Mouse (Mus musculus) ES-CJ7 (cell line): ENCODE measurements around the gene Tspoap1.
A peak's percentile ranks its signal among the peaks of the same experiment; 100 is the strongest.

Experiments used
- DNase-seq: peaks from one replicate; pipeline ENCODE4 v3.0.0; 2011; ENCODE audit warnings: low read depth, low spot score

The Tspoap1 gene

GRCm38 (mm10) chr11:87760301-87761081 is at the start of gene Tspoap1:
TSS of gene Tspoap1 (plus strand) at chr11:87760541.
- DNase-seq, result no peak

DNA sequence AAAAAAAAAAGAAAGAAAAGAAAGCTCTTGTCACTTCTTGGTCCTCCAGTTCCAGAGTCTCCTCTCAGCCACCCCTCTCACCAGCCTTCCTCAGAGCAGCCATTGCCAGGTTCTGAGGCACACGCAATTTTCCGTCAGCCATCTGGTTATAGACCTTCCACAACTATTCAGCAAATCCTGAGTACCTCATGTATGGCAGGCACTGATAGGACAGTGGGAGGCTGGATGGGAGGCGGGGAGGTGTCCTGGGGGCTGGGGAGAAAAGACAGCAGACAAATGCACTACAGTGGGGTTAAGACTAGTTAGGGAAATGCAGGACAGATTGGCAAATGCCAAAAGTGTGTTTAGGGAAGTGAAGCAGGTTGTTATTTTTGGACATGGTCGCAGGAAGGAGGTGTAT is 48.2 kb upstream of the Tspoap1 start:
- DNase-seq, result no peak

GRCm38 (mm10) chr11:87715999-87716398 is 44.3 kb upstream of the Tspoap1 start:
- DNase-seq, result peak; percentile 46

DNA sequence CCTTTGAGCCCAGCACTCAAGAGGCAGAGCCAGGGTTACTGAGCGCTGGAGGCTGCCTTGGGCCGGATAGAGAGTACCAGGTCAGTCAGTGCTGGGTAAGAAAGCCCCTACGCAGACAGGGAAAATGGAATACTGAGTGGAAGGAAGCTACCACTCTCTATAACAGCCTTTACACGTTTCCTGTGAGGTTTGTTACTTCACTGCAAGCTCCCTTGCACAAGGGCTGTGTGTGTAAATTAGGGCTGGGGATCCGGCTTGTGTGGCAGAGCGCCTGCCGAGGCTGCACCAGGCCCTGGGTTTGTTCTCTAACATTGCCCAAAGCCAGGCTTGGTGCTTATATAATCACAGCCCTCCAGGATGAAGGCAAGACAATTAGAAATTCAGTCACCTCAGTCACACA is 40.8 kb upstream of the Tspoap1 start:
- DNase-seq, result no peak

GRCm38 (mm10) chr11:87720324-87720723 is 40.0 kb upstream of the Tspoap1 start:
- DNase-seq, result peak; percentile 55

GRCm38 (mm10) chr11:87720839-87721238 is 39.5 kb upstream of the Tspoap1 start:
- no peak for DNase-seq

DNA sequence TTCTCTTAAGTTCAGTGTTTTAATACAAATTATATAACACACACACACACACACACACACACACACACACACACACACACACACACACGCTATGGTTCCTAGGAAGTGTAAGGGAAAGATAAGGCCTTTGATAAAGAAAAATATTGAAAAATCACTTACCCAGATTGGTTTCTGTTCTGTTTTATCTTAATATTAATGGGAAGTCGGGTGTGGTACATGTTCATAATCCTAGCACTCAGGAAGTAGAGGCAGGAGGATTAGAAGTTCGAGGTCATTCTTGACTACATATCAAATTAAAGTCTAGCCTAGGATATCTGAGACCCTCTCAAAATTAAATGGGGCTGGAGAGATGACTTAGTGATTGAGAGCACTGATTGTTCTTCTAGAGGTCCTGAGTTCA is 38.2 kb upstream of the Tspoap1 start:
- DNase-seq, result no peak

- DNase-seq, result no peak
These were observed 37.5 kb upstream of the Tspoap1 start for GRCm38 (mm10) chr11:87722891-87723290.

- no peak for DNase-seq
These were observed 34.8 kb upstream of the Tspoap1 start for GRCm38 (mm10) chr11:87725515-87725914.

GRCm38 (mm10) chr11:87725964-87726562 is 34.3 kb upstream of the Tspoap1 start:
- no peak for DNase-seq

GRCm38 (mm10) chr11:87727021-87727420 is 33.3 kb upstream of the Tspoap1 start:
- no peak for DNase-seq

- no peak for DNase-seq
These were observed 32.9 kb upstream of the Tspoap1 start for GRCm38 (mm10) chr11:87727471-87727870.

GRCm38 (mm10) chr11:87728850-87729592 is 31.3 kb upstream of the Tspoap1 start:
- DNase-seq, result no peak

- DNase-seq, result no peak
These were observed 30.7 kb upstream of the Tspoap1 start for GRCm38 (mm10) chr11:87729593-87730185.

- peak; percentile 56 for DNase-seq
These were observed 29.6 kb upstream of the Tspoap1 start for GRCm38 (mm10) chr11:87730652-87731310.

DNA sequence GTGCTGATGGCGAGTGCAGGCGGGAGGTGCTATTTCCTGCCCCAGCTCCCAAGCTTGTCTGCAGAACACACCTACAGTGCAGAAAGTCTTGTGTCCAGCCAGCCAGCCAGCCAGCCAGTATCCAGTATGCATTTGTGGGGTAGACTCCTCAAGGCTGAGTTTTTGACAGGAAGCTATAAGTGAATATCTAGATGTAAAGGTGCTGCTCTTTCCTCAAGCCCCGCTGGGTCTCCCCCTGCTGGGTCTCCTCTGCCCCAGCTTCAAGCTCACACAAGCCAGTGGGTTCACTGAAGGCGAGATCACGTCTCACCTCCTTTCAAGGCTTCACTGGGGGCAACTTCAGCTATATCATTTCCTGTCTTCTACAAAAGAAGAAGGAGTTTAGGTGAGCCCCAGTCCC is 26.0 kb upstream of the Tspoap1 start:
- DNase-seq, result no peak

GRCm38 (mm10) chr11:87735691-87736090 is 24.6 kb upstream of the Tspoap1 start:
- no peak for DNase-seq

DNA sequence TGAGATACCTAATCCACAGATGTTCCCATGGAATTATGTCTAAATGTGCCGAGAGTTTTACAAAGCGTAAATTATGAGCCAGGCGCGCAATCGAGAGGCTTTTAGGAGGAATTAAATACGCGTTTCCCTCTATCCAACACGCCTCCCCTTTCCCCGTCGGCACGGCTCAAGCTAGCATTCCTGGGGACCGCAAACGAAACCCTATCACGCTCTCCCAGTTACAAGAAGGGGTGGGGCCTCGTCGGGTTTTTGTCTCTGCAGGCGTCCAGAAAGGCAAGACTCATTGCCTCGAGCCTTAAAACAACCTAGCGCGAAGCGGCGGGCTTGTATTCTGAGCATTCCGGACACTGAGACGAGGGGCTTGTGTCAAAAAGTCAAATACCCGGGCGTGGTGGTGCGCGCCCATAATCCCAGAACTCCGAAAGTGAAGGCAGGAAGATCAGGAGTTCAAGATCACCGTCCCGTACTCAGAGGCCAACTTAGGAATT is 23.6 kb upstream of the Tspoap1 start:
- DNase-seq, result peak; percentile 76

GRCm38 (mm10) chr11:87737175-87737740 is 23.1 kb upstream of the Tspoap1 start, which contains the start of gene Supt4a:
TSS of gene Supt4a (plus strand) at chr11:87737552.
- peak; percentile 96 for DNase-seq

DNA sequence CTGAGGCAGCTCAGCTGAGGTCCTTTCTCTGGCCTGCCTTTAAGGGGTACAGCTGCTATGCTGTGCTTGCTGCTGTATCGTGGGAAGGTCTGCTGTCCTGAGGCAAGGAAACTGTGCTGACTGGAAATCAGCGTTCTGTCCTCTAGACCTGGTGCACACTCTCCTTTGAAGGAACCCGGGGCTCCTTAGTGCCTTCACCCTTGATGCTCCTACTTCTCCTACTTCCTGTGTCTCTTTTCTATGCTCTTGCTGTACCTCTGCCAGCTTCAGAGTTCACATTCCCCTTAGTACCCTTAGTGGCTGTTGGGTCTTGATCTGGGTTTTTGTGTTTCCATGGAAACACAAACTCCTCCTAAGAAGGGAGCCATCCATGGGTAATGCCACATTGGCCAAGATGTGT is 16.6 kb upstream of the Tspoap1 start:
- no peak for DNase-seq

GRCm38 (mm10) chr11:87744964-87745363 is 15.4 kb upstream of the Tspoap1 start:
- no peak for DNase-seq
